Mouse (Mus musculus) CH12.LX (cell line): ENCODE data around the gene Camta1. TPM values are rescaled to one million over a fixed set of nuclear protein-coding genes. Genes with fewer than 3 reads are reported as not detected.

Experiments used
- DNase-seq: peaks from one replicate; pipeline ENCODE4 v3.0.0-alpha.2; 2013; ENCODE audit errors: extremely low read depth
- H3K27ac ChIP-seq: 2 replicates; pipeline ENCODE4 v1.5.1; 2012; ENCODE audit warnings: low read depth, mild to moderate bottlenecking, control low read depth, moderate library complexity; ENCODE audit not compliant: insufficient read depth
- H3K27me3 ChIP-seq: replicated peaks from 2 replicates; pipeline ENCODE3; 2012; ENCODE audit warnings: inconsistent platforms
- H3K36me3 ChIP-seq, 2 experiments: replicated peaks in 1 of 2; 2 replicates each; pipeline versions ENCODE3 to v1.6.1; 2012; ENCODE audit warnings: inconsistent platforms in 1 of 2, low read length in 1 of 2, mild to moderate bottlenecking in 1 of 2, mixed read lengths in 1 of 2, moderate library complexity in 1 of 2; ENCODE audit not compliant: control insufficient read depth in 1 of 2, insufficient read depth in 1 of 2
- H3K4me1 ChIP-seq, 2 experiments: 2 replicates each; pipeline ENCODE4 v1.6.1; 2012; ENCODE audit warnings: inconsistent platforms in 1 of 2, moderate library complexity in 1 of 2; ENCODE audit not compliant: insufficient read depth in 2 of 2, control insufficient read depth in 1 of 2
- H3K4me2 ChIP-seq: 2 replicates; pipeline ENCODE4 v1.6.1; 2012; ENCODE audit warnings: low read depth, mild to moderate bottlenecking, control low read depth; ENCODE audit not compliant: poor library complexity, insufficient read depth, severe bottlenecking
- H3K4me3 ChIP-seq, 3 experiments: fragments of 150-350 bp in 1 of 3; sonication (generic) in 1 of 3; replicated peaks in 1 of 3; 2 replicates each; pipeline versions ENCODE3 to v1.5.1; 2011 to 2012; ENCODE audit warnings: low read depth in 2 of 3, low read length in 2 of 3, mild to moderate bottlenecking in 2 of 3, moderate library complexity in 2 of 3, control low read depth in 1 of 3, improper control_type of control experiment in 1 of 3, inconsistent platforms in 1 of 3, mixed read lengths in 1 of 3; ENCODE audit not compliant: poor library complexity in 1 of 3
- H3K79me2 ChIP-seq: replicated peaks from 2 replicates; pipeline ENCODE4 v1.6.1; 2012; ENCODE audit warnings: mild to moderate bottlenecking, moderate library complexity; ENCODE audit not compliant: control insufficient read depth, poor library complexity, insufficient read depth, severe bottlenecking; ENCODE audit errors: extremely low read depth
- H3K9ac ChIP-seq: 2 replicates; pipeline ENCODE4 v1.6.1; 2012; ENCODE audit warnings: low read depth, mild to moderate bottlenecking, control low read depth, moderate library complexity; ENCODE audit not compliant: insufficient read depth
- H3K9me3 ChIP-seq: replicated peaks from 2 replicates; pipeline ENCODE3; 2012; ENCODE audit warnings: low read length, inconsistent platforms, mixed read lengths
- BHLHE40 ChIP-seq: IDR thresholded peaks from 2 replicates; pipeline ENCODE4 v1.6.1; 2011; ENCODE audit warnings: mild to moderate bottlenecking, low read depth, low read length, improper control_type of control experiment
- CHD1 ChIP-seq: IDR thresholded peaks from 2 replicates; pipeline ENCODE4 v1.6.1; 2012; ENCODE audit warnings: low read depth, low read length, improper control_type of control experiment, inconsistent platforms
- CHD2 ChIP-seq: IDR thresholded peaks from 2 replicates; pipeline ENCODE4 v1.6.1; 2011; ENCODE audit warnings: low read length, improper control_type of control experiment
- E2F4 ChIP-seq: IDR thresholded peaks from 2 replicates; pipeline ENCODE4 v1.6.1; 2011; ENCODE audit warnings: low read depth, low read length, improper control_type of control experiment; ENCODE audit not compliant: insufficient replicate concordance
- ETS1 ChIP-seq: conservative IDR thresholded peaks from 2 replicates; pipeline ENCODE4 v1.6.1; 2012; ENCODE audit warnings: low read depth, mild to moderate bottlenecking, inconsistent platforms, low read length, improper control_type of control experiment, moderate library complexity
- IRF4 ChIP-seq: IDR thresholded peaks from 2 replicates; pipeline ENCODE4 v1.6.1; 2014; ENCODE audit warnings: low read depth, mild to moderate bottlenecking, inconsistent platforms, low read length, improper control_type of control experiment
- JUN ChIP-seq: IDR thresholded peaks from 2 replicates; pipeline ENCODE4 v1.6.1; 2011; ENCODE audit warnings: low read depth, mild to moderate bottlenecking, low read length, improper control_type of control experiment, moderate library complexity; ENCODE audit not compliant: insufficient read depth
- KAT2A ChIP-seq: IDR thresholded peaks from 2 replicates; pipeline ENCODE4 v1.6.1; 2012; ENCODE audit warnings: low read length, improper control_type of control experiment, inconsistent platforms; ENCODE audit not compliant: insufficient replicate concordance
- MAZ ChIP-seq: IDR thresholded peaks from 2 replicates; pipeline ENCODE4 v1.6.1; 2012; ENCODE audit warnings: low read depth, mild to moderate bottlenecking, inconsistent platforms, low read length, improper control_type of control experiment, moderate library complexity
- MEF2A ChIP-seq: IDR thresholded peaks from 2 replicates; pipeline ENCODE4 v1.6.1; 2014; ENCODE audit warnings: low read depth, mild to moderate bottlenecking, inconsistent platforms, low read length, improper control_type of control experiment, borderline replicate concordance
- MYC ChIP-seq: IDR thresholded peaks from 2 replicates; pipeline ENCODE4 v1.6.1; 2011; ENCODE audit warnings: low read depth, mild to moderate bottlenecking, improper control_type of control experiment, low read length
- PAX5 ChIP-seq: IDR thresholded peaks from 2 replicates; pipeline ENCODE4 v1.6.1; 2012; ENCODE audit warnings: low read length, inconsistent platforms, mixed read lengths
- POLR2AphosphoS2 ChIP-seq: IDR thresholded peaks from 2 replicates; pipeline ENCODE4 v1.6.1; 2011; ENCODE audit warnings: low read depth, low read length, improper control_type of control experiment
- SIN3A ChIP-seq: IDR thresholded peaks from 2 replicates; pipeline ENCODE4 v1.6.1; 2012; ENCODE audit warnings: low read length, improper control_type of control experiment, inconsistent platforms
- SMC3 ChIP-seq: IDR thresholded peaks from 2 replicates; pipeline ENCODE4 v1.6.1; 2011; ENCODE audit warnings: low read depth, low read length, improper control_type of control experiment
- TBP ChIP-seq: conservative IDR thresholded peaks from 2 replicates; pipeline ENCODE4 v1.6.1; 2011; ENCODE audit warnings: low read depth, low read length, improper control_type of control experiment
- TCF12 ChIP-seq: IDR thresholded peaks from 2 replicates; pipeline ENCODE4 v1.6.1; 2014; ENCODE audit warnings: low read depth, mild to moderate bottlenecking, inconsistent platforms, low read length, improper control_type of control experiment
- UBTF ChIP-seq: IDR thresholded peaks from 2 replicates; pipeline ENCODE4 v1.6.1; 2012; ENCODE audit warnings: low read depth, mild to moderate bottlenecking, inconsistent platforms, low read length, improper control_type of control experiment, moderate library complexity
- USF1 ChIP-seq: IDR thresholded peaks from 2 replicates; pipeline ENCODE4 v1.6.1; 2014; ENCODE audit warnings: low read depth, mild to moderate bottlenecking, inconsistent platforms, low read length, improper control_type of control experiment
- USF2 ChIP-seq: conservative IDR thresholded peaks from 2 replicates; pipeline ENCODE4 v1.6.1; 2011; ENCODE audit warnings: low read depth, low read length, improper control_type of control experiment
- ZMIZ1 ChIP-seq: IDR thresholded peaks from 2 replicates; pipeline ENCODE4 v1.6.1; 2012; ENCODE audit warnings: low read depth, mild to moderate bottlenecking, inconsistent platforms, low read length, improper control_type of control experiment
- dilution Hi-C: fragments of 300-500 bp; cut with MboI; formaldehyde crosslinking; loops from 2 replicates; pipeline ENCODE4 v1.14.3; 2020; ENCODE audit warnings: low sequenced_read_pairs; ENCODE audit not compliant: extremely low pct_unique_long_range_greater_than_20kb, extremely low pct_ligation_motif_present
- in situ Hi-C: fragments of 300-500 bp; cut with MboI; formaldehyde crosslinking; loops from 3 replicates; pipeline ENCODE4 v1.14.3; 2019; ENCODE audit warnings: low sequenced_read_pairs, low pct_ligation_motif_present, low pct_unique_long_range_greater_than_20kb, mixed read lengths
- polyA plus RNA-seq: library from polyadenylated mRNA; unstranded; fragments of >175 nt; gene quantifications from 2 replicates; pipeline ENCODE4 v1.2.1, GENCODE M21; 2012; ENCODE audit warnings: low read depth; ENCODE audit not compliant: insufficient read length
- total RNA-seq, 2 experiments: library from RNA; depleted of rRNA; stranded (reverse); fragments of 300-350 nt in 1 of 2; fragments of >200 nt in 1 of 2; gene quantifications; 2 replicates each; pipeline ENCODE4 v1.2.3; 2012 to 2014

Camta1 gene
- total and polyA plus RNA-seq, 3 experiments: 9.9 to 32.5 (median 15.3) TPM

- dilution Hi-C loops: no loop called here
- in situ Hi-C loops: no loop called here
Measured at GRCm38 (mm10) chr4:151223263-151223996, 638.2 kb downstream of the Camta1 start.

GRCm38 (mm10) chr4:151222635-151223034, 639.0 kb downstream of the Camta1 start:
- Histone ChIP-seq H3K4me2 (no peak overlapping the region), H3K9me3 (peaks cover 98% of the 10 kb centered on the region), H3K4me3 (no peak overlapping the region), H3K79me2 (no peaks in the 10 kb centered on the region), H3K27me3 (no peaks in the 10 kb centered on the region), H3K9ac (no peak overlapping the region), H3K4me1 (no peaks in the 10 kb centered on the region)
- dilution Hi-C loops: no loop called here
- no peak for DNase-seq
- in situ Hi-C loops: no loop called here
- TF ChIP-seq USF1 (no peak), USF2 (no peak), ETS1 (no peak), TBP (no peak), SIN3A (no peak), PAX5 (no peak)
- TF ChIP-seq, all 38 proteins: peak for 0
- Histone ChIP-seq H3K36me3 (no peaks in the 10 kb centered on the region), H3K27ac (no peak overlapping the region)

More at GRCm38 (mm10) chr4:151223263-151223996, 638.2 kb downstream of the Camta1 start:
- H3K79me2 ChIP-seq: no peaks in the 10 kb centered on the region
- H3K36me3 ChIP-seq: no peaks in the 10 kb centered on the region
- H3K27me3 ChIP-seq: no peaks in the 10 kb centered on the region
- H3K9me3 ChIP-seq: peaks cover 98% of the 10 kb centered on the region
- no peak overlapping the region for H3K4me3 ChIP-seq
- no peak overlapping the region for H3K27ac ChIP-seq
- H3K9ac ChIP-seq: no peak overlapping the region
- TF ChIP-seq SMC3 (no peak), CHD2 (no peak), MYC (no peak), MAZ (no peak), BHLHE40 (no peak), POLR2AphosphoS2 (no peak), E2F4 (no peak), CHD1 (no peak), UBTF (no peak), IRF4 (no peak), TCF12 (no peak), MEF2A (no peak), ZMIZ1 (no peak), JUN (no peak), SIN3A (no peak), USF2 (no peak), KAT2A (no peak)
- no peak overlapping the region for H3K4me2 ChIP-seq
- no peaks in the 10 kb centered on the region for H3K4me1 ChIP-seq
- no peak for DNase-seq
